Mouse (Mus musculus): ENCODE measurements at regions not wholly inside any gene's neighbourhood (a gene's known extent, or its start where the extent isn't known, plus 50 kb on each side); places are given as distances from the start of the nearest gene placed in this dataset.
"Not testable (repeated sequence)": the region's sequence is repeated elsewhere in the genome, so short reads cannot be mapped to it uniquely, and the experiment has no call there.

- WGBS = 87% methylated on average over 11 of the region's 11 CpGs
- no peak overlapping the region for H3K9ac ChIP-seq
- 0 out of 2 replicates have a peak, but pooled peaks cover 3% of the 10 kb centered on the region for H3K27me3 ChIP-seq (replicated peaks)
- H3K9me3 ChIP-seq = no peaks in the 10 kb centered on the region
- H3K27ac ChIP-seq = no peak overlapping the region
- H3K4me2 ChIP-seq = no peak overlapping the region
- H3K4me3 ChIP-seq = no peak overlapping the region
- H3K36me3 ChIP-seq (replicated peaks) = no peaks in the 10 kb centered on the region
- H3K4me1 ChIP-seq = no peaks in the 10 kb centered on the region; the same call in 1 of the 2 replicates
- ATAC-seq (replicated peaks) = no peak
Observed at GRCm38 (mm10) chr10:111620927-111621676, 115.0 kb downstream of the Phlda1 start.

GRCm38 (mm10) chr10:111622789-111623188 lies 116.7 kb downstream of the Phlda1 start:
- H3K4me1 ChIP-seq = no peaks in the 10 kb centered on the region; the same call in 1 of the 2 replicates
- H3K27me3 ChIP-seq (replicated peaks) = 0 out of 2 replicates have a peak, but pooled peaks cover 3% of the 10 kb centered on the region
- H3K9ac ChIP-seq = no peak overlapping the region
- no peaks in the 10 kb centered on the region for H3K9me3 ChIP-seq
- no peak overlapping the region for H3K4me2 ChIP-seq
- WGBS = 69% methylated on average over 4 of the region's 4 CpGs
- no peak overlapping the region for H3K4me3 ChIP-seq
- no peaks in the 10 kb centered on the region for H3K36me3 ChIP-seq (replicated peaks)
- H3K27ac ChIP-seq = no peak overlapping the region
- ATAC-seq (replicated peaks) = no peak

- 33% methylated on average over 2 of the region's 2 CpGs for WGBS
- ATAC-seq (replicated peaks) = no peak
- H3K9ac ChIP-seq = no peak overlapping the region
Observed at GRCm38 (mm10) chr10:111624021-111624420, 117.9 kb downstream of the Phlda1 start.

GRCm38 (mm10) chr10:111624624-111625023 lies 118.5 kb downstream of the Phlda1 start:
- Histone ChIP-seq H3K4me2 (no peak overlapping the region), H3K4me1 (no peaks in the 10 kb centered on the region; the same call in 1 of the 2 replicates), H3K9me3 (no peaks in the 10 kb centered on the region), H3K36me3 (replicated peaks) (no peaks in the 10 kb centered on the region), H3K27ac (no peak overlapping the region), H3K9ac (no peak overlapping the region), H3K27me3 (replicated peaks) (0 out of 2 replicates have a peak, but pooled peaks cover 3% of the 10 kb centered on the region), H3K4me3 (no peak overlapping the region)
- no peak for ATAC-seq (replicated peaks)
- WGBS = 13% methylated on average over 7 of the region's 7 CpGs

More at GRCm38 (mm10) chr10:111624021-111624420, 117.9 kb downstream of the Phlda1 start:
- H3K4me1 ChIP-seq = no peaks in the 10 kb centered on the region; the same call in 1 of the 2 replicates
- H3K27ac ChIP-seq = no peak overlapping the region
- 0 out of 2 replicates have a peak, but pooled peaks cover 3% of the 10 kb centered on the region for H3K27me3 ChIP-seq (replicated peaks)
- H3K36me3 ChIP-seq (replicated peaks) = no peaks in the 10 kb centered on the region
- H3K4me2 ChIP-seq = no peak overlapping the region
- H3K9me3 ChIP-seq = no peaks in the 10 kb centered on the region
- no peak overlapping the region for H3K4me3 ChIP-seq

- no peak for ATAC-seq (replicated peaks)
- Histone ChIP-seq H3K9ac (no peak overlapping the region), H3K4me2 (no peak overlapping the region), H3K27ac (no peak overlapping the region), H3K27me3 (replicated peaks) (0 out of 2 replicates have a peak, but pooled peaks cover 3% of the 10 kb centered on the region), H3K4me1 (no peaks in the 10 kb centered on the region; the same call in 1 of the 2 replicates), H3K9me3 (no peaks in the 10 kb centered on the region), H3K4me3 (no peak overlapping the region), H3K36me3 (replicated peaks) (no peaks in the 10 kb centered on the region)
- 96% methylated on average over 11 of the region's 11 CpGs for WGBS
Observed at GRCm38 (mm10) chr10:111625573-111625972, 119.5 kb downstream of the Phlda1 start.

GRCm38 (mm10) chr10:111626009-111626408 lies 119.9 kb downstream of the Phlda1 start:
- 96% methylated on average over 6 of the region's 6 CpGs for WGBS

GRCm38 (mm10) chr10:111636283-111636682 lies 130.2 kb downstream of the Phlda1 start:
- no peak overlapping the region for H3K9ac ChIP-seq
- 67% methylated on average over 14 of the region's 14 CpGs for WGBS
- no peaks in the 10 kb centered on the region for H3K9me3 ChIP-seq
- H3K27ac ChIP-seq = no peak overlapping the region
- no peak for ATAC-seq (replicated peaks)
- H3K4me3 ChIP-seq = no peak overlapping the region
- no peak overlapping the region for H3K4me2 ChIP-seq
- no peaks in the 10 kb centered on the region for H3K4me1 ChIP-seq
- H3K27me3 ChIP-seq (replicated peaks) = no peaks in the 10 kb centered on the region
- no peaks in the 10 kb centered on the region for H3K36me3 ChIP-seq (replicated peaks)

More at GRCm38 (mm10) chr10:111626009-111626408, 119.9 kb downstream of the Phlda1 start:
- Histone ChIP-seq H3K4me2 (no peak overlapping the region), H3K9me3 (no peaks in the 10 kb centered on the region), H3K4me1 (no peaks in the 10 kb centered on the region; the same call in 1 of the 2 replicates), H3K27me3 (replicated peaks) (0 out of 2 replicates have a peak, but pooled peaks cover 3% of the 10 kb centered on the region), H3K27ac (no peak overlapping the region), H3K4me3 (no peak overlapping the region), H3K9ac (no peak overlapping the region), H3K36me3 (replicated peaks) (no peaks in the 10 kb centered on the region)
- ATAC-seq (replicated peaks) = no peak

GRCm38 (mm10) chr10:111637084-111637735 lies 131.1 kb downstream of the Phlda1 start:
- no peak for ATAC-seq (replicated peaks)
- no peak overlapping the region for H3K27ac ChIP-seq
- WGBS = 91% methylated on average over 12 of the region's 12 CpGs
- H3K27me3 ChIP-seq (replicated peaks) = no peaks in the 10 kb centered on the region
- no peak overlapping the region for H3K9ac ChIP-seq
- H3K36me3 ChIP-seq (replicated peaks) = no peaks in the 10 kb centered on the region
- no peak overlapping the region for H3K4me3 ChIP-seq
- H3K4me1 ChIP-seq = no peaks in the 10 kb centered on the region
- no peaks in the 10 kb centered on the region for H3K9me3 ChIP-seq
- H3K4me2 ChIP-seq = no peak overlapping the region

- no peak for ATAC-seq (replicated peaks)
- no peak overlapping the region for H3K27ac ChIP-seq
- no peaks in the 10 kb centered on the region for H3K9me3 ChIP-seq
- no peak overlapping the region for H3K4me2 ChIP-seq
- H3K27me3 ChIP-seq (replicated peaks) = no peaks in the 10 kb centered on the region
- no peak overlapping the region for H3K9ac ChIP-seq
- WGBS = 95% methylated on average over 7 of the region's 7 CpGs
- no peaks in the 10 kb centered on the region for H3K36me3 ChIP-seq (replicated peaks)
- no peaks in the 10 kb centered on the region for H3K4me1 ChIP-seq
- no peak overlapping the region for H3K4me3 ChIP-seq
Observed at GRCm38 (mm10) chr10:111639866-111640265, 133.8 kb downstream of the Phlda1 start.

- H3K9me3 ChIP-seq = no peaks in the 10 kb centered on the region
- no peak overlapping the region for H3K4me3 ChIP-seq
- H3K27me3 ChIP-seq (replicated peaks) = no peaks in the 10 kb centered on the region
- no peak overlapping the region for H3K9ac ChIP-seq
- WGBS = 59% methylated on average over 2 of the region's 2 CpGs
- no peaks in the 10 kb centered on the region for H3K4me1 ChIP-seq
- H3K36me3 ChIP-seq (replicated peaks) = no peaks in the 10 kb centered on the region
- no peak overlapping the region for H3K4me2 ChIP-seq
- no peak overlapping the region for H3K27ac ChIP-seq
- no peak for ATAC-seq (replicated peaks)
Observed at GRCm38 (mm10) chr10:111642683-111643082, 136.6 kb downstream of the Phlda1 start.

- WGBS = 68% methylated on average over 2 of the region's 2 CpGs
- Histone ChIP-seq H3K27me3 (replicated peaks) (peaks cover 24% of the 10 kb centered on the region), H3K4me1 (peaks cover 10% of the 10 kb centered on the region)
- not testable (repeated sequence) for ATAC-seq (replicated peaks); H3K9ac ChIP-seq; H3K27ac ChIP-seq; H3K9me3 ChIP-seq; H3K4me3 ChIP-seq; H3K36me3 ChIP-seq (replicated peaks); H3K4me2 ChIP-seq
Observed at GRCm38 (mm10) chr10:111653773-111654172, 147.7 kb downstream of the Phlda1 start.

- H3K4me3 ChIP-seq = no peak overlapping the region
- H3K4me2 ChIP-seq = no peak overlapping the region
- no peaks in the 10 kb centered on the region for H3K9me3 ChIP-seq
- 0 out of 2 replicates have a peak, but pooled peaks have one; percentile 31 for ATAC-seq (replicated peaks)
- peaks cover 12% of the 10 kb centered on the region for H3K4me1 ChIP-seq
- H3K9ac ChIP-seq = no peak overlapping the region
- peaks cover 24% of the 10 kb centered on the region for H3K27me3 ChIP-seq (replicated peaks)
- no peaks in the 10 kb centered on the region for H3K36me3 ChIP-seq (replicated peaks)
- 50% methylated on average over 22 of the region's 22 CpGs for WGBS
- H3K27ac ChIP-seq = no peak overlapping the region
Observed at GRCm38 (mm10) chr10:111654364-111655226, 148.5 kb downstream of the Phlda1 start.
